Mouse (Mus musculus) spleen, adult 18-20 months (tissue): Measurements from ENCODE around the gene Aox4.

ENCODE experiments used
- DNase-seq, 2 experiments: peaks; one replicate each; pipeline ENCODE4 v3.0.0; 2022; ENCODE audit warnings: mixed read lengths in 2 of 2

The Aox4 gene

GRCm38 (mm10) chr1:58303726-58304125, 93.5 kb downstream of the Aox4 start:
- peak; percentile 33 to 35 for DNase-seq

- no peak for DNase-seq
Measured at GRCm38 (mm10) chr1:58304296-58304695, 94.1 kb downstream of the Aox4 start.

GRCm38 (mm10) chr1:58307181-58307580, 97.0 kb downstream of the Aox4 start:
- no peak for DNase-seq

DNA sequence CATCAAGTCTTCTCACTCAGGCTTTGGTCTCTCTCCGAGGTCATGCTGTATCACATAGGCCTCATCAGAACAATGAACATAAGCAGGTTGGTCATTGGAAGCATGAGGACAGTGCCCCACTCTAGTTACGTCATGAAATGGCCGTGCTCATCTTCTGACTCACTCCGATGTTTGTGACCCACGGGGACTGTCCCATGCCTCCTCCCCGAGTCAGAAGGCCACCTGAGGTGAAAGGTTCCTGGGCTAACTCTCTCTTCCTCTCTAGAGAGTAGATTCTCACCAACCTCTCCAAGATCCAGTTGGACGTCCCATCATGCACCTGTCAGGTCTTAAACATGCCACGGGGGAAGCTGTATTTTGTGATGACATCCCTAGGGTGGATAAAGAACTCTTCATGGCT, 98.4 kb downstream of the Aox4 start:
- DNase-seq: no peak

DNA sequence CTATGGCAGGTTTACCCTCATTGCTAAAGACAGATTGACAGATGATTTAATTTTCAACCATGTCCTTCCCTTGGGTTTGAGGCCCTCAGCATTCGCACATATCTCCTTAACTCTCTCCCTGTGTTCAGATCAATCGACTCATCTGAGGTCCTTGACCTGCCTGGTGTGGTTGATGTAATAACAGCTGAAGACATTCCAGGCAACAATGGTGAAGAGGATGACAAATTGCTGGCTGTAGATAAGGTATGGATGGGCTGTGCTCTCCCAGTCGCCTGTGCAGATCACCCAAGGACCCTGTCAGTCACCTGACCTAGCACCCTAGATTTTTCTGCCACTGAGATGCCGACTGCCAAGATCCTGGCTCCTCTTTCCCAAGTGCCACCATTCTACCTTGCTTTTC, 99.7 kb downstream of the Aox4 start:
- no peak for DNase-seq

DNA sequence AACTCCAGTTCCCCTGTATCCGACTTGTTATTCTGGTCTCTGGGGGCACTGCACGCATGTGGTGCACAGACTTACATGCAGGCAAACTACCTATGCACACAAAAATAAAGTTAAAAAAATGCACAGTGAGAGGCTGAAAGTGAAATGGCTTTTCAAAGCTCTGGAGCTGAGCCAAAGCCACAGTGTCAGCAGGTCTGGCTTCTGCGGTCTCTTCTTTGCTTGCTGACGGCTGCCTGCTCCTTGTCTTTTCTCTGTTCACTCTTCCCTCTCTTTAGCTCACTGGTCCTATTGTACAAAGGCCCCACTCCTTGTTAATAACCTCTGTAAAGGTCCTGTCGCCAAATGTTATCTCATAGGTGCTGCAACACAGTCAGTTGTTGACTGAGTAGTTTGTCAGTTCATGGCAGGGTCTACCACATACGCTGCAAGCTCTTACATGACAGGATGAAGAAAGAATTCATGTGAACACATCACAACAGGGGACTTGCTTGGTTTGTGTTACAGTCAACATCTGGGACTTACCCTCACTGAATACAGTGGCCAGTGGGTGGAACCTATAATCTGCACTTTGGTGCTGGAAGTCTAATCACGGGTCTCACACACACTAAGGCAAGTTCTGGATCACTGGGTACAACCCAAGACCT, 101.1 kb downstream of the Aox4 start:
- DNase-seq: no peak

- no peak for DNase-seq
Measured at GRCm38 (mm10) chr1:58313173-58313572, 103.0 kb downstream of the Aox4 start.

DNA sequence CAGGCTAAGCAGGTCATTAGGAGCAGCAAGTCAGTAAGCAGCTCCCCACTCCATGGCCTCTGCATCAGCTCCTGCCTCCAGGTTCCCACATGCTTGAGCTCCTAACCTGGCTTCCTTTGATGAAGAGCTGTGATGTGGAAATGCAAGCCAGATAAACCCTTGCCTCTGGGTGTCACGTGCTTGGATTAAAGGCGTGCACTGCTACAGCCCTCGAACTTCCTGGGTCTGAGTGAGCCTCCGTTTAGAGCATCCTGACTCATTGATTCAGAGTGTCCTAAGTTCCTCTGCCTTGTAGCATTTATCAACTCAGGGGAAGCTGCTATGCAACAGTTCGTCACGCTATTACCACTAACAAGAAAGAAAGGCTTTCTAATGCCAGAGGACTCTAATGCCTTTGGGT, 105.3 kb downstream of the Aox4 start:
- no peak for DNase-seq
